Mouse (Mus musculus) urinary bladder, postnatal 25 days (tissue): ENCODE data around the gene Abhd13.

Source experiments
- DNase-seq: peaks from one replicate; pipeline ENCODE4 v3.0.0; 2022; ENCODE audit warnings: low spot score

Abhd13 gene

DNA sequence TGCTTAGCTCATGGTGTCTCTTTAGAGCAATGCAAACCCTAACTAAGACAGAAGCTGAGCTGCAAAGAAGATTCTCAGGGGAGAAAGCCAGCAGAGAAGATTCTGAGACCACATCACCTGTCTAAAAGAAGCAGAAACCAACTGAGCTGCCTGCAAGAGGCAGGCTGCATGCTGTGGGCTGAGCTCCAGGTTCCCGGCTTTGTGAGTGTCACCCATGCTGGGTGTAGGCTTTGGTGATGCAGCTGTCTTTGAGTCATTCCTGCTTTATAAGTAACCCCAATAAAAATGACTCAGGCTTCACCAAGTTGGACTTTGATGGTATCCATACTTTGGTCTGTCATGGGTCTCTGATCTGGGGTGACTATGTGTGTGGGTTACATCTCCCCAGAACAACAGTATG, 38.7 kb downstream of the Abhd13 start:
- DNase-seq = no peak

DNA sequence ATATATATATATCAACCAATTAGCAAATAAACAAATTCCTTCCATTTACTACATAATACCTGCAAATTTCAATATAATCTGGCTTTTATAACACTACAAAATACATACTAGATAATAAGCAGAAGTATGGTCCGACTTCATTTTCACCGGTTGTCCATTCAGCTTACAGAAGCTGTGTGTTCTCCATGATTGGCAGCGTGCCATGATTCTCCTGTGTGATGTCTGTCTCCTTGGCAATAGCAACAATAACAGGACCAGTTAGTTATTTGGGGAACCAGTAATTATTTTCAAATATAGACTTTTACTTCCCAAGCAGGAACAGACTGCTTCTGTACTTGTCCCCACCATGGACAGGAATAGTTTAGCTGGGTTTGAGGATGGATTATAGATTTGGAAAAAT, 39.7 kb downstream of the Abhd13 start:
- DNase-seq = no peak

DNA sequence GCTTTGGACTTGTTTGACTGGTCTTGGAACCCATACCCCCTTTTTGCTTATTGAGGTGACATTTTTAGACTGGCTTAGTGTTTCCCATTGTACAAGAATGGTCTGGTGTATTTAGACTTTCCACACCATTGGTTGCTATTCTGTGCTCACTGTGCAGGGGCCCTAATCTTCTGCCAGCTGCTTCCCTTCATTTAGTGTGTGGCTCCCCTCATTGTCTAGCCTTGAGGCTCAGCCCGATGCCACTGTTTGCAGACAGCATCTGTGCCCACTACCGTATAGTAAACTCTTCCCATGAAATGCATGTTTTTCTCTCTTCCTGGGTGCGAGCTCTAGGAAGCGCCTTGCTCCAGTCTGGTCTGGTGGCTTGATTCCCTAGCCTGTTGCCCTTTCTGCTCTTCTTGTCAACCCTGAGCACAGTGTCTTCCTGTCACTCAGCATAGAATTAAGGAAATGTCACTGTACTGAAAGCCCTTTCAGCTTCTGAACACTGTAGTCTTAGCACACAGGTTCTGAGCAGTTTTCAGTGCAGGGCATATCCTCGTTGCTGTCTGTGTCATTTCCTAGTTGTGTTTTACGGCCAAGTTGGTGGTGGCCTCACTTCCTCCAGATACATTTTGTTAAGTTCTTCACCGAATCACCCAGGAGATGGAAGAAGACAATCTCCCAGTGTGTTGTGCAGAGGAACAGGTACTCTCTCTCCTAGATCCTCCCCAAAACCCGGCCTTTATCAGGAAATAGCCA, 53.0 kb downstream of the Abhd13 start:
- no peak for DNase-seq

DNA sequence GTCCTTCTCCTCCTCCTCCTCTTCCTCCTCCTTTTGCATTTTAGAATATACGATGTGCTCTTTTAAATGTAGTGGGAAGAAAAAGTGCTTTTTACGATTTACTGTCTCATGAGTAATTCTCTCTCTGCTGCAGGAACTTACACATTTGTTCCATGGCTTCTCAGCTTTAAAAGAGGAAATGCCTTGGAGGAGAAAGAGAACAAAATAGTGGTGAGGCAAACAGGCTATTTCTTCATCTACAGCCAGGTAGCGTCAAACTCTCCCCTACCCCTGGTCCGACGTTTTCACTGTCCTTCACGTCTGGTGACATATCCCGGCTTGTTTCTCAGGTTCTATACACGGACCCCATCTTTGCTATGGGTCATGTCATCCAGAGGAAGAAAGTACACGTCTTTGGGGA, 53.7 kb downstream of the Abhd13 start:
- DNase-seq = no peak

DNA sequence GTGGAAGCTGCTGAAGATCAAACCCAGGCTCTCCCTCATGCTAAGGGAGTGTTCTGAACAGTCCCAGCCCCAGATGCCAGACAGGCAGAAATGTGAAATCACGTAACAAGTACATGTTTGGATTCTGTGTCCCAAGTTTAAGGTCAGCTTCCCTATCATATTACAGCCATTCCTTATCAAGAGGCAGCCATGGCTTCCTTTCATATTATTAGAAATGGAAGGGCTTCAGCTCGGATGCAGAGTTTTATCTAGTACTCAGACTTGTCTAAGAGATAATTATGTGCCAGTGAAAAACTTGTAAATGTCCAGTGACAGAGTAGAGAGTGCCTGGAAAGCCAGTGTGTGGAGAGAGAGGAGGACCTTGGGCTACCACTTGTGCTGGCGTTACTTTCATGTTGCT, 63.4 kb downstream of the Abhd13 start:
- no peak for DNase-seq
